Mouse (Mus musculus) A20 (cell line): ENCODE data around the gene Fmo4.

ENCODE experiments used
- DNase-seq: peaks from one replicate; pipeline ENCODE4 v3.0.0-alpha.2; 2011; ENCODE audit warnings: low read depth, low spot score

Fmo4 gene

GRCm38 (mm10) chr1:162813836-162814156 lies at the start of gene Fmo4:
Gene Fmo4, minus strand, starts transcription at chr1:162813972.
- no peak for DNase-seq

DNA sequence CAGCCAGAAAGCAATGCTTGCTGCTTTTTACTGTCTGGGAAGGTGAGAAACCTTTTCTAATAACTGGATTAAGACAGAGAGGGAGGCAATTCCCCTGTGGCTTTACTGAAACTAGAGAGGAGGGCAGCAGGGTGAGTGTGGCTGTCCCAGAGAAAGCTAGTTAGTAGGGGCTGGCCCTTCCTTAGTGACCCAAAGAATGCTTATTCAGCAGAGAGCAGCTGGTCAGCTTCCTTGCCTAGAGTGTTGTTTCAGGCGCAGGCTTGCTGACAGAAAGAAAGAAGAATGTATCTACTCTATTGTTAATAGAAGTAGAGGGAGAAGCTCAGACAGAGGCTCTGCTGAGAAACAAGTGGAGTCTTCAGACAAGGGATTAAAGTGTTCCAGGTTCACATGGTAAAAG lies 48.6 kb upstream of the Fmo4 start:
- DNase-seq: no peak

DNA sequence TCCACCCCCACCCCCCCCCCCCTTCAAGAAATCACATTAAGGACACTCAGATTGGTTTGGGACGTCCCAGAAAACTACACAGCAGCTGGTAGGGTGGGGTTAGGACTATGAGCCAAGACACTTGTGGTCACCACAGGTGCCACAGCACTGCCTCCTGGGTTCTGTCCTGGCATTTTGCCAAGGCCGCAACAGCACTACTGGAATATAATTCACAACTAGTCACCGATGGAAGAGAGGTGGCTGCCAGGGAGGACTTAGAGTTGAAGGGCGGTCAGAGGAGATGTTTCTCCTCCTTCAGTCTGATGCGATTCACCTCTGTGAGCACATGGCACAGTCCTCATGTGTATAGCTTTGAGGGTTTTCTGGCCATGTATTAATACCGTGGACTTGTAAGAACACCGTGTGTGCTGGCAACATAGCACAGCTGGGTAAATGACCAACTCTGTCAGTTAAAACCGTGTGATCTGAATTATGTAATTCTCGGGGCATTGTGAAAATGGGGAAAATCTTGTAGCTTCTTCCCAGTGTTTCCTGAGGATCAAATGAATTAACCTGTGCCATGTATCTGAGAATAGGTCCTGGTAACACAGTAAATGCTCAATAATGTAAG lies 46.3 kb upstream of the Fmo4 start:
- DNase-seq: no peak

DNA sequence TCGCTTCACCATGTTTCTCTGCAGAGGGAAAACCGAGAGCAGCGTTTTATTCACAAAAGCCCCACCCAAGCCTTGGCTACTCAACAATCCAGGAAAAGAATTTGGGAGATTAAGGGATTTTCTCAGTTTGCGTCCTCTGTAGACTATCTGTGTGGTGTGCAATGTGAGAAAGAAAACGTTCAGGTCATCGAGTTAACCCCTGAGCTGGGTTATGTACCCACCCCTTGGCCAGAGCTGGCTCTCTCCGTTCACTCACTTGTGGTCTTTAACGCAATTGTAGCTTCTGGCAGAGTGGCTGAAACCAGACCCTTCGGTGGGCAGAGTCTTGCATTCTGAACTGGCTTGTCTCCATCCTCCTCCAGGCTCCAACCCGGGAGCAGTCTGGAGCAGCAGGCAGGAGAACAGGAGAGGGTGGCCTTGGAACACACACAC lies 45.8 kb upstream of the Fmo4 start:
- no peak for DNase-seq

DNA sequence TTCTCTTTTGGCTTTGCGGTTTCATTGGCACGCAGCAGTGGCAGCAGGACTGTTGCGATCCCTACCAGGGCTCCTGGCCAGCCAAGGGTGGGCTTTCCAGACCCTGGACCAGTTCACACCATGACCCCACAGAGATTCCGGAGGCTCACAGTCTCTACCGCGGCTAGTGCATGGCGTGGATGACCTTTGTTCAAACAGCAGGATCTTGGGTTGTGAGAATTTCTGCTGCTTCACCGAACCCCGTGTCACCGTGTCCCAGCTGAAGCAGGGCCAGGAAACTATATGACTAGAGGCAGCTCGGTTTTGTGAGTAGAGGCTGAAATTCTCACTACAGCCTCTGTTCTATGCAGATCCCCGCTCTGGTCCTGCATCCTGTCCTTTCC lies 45.0 kb upstream of the Fmo4 start:
- DNase-seq: no peak

DNA sequence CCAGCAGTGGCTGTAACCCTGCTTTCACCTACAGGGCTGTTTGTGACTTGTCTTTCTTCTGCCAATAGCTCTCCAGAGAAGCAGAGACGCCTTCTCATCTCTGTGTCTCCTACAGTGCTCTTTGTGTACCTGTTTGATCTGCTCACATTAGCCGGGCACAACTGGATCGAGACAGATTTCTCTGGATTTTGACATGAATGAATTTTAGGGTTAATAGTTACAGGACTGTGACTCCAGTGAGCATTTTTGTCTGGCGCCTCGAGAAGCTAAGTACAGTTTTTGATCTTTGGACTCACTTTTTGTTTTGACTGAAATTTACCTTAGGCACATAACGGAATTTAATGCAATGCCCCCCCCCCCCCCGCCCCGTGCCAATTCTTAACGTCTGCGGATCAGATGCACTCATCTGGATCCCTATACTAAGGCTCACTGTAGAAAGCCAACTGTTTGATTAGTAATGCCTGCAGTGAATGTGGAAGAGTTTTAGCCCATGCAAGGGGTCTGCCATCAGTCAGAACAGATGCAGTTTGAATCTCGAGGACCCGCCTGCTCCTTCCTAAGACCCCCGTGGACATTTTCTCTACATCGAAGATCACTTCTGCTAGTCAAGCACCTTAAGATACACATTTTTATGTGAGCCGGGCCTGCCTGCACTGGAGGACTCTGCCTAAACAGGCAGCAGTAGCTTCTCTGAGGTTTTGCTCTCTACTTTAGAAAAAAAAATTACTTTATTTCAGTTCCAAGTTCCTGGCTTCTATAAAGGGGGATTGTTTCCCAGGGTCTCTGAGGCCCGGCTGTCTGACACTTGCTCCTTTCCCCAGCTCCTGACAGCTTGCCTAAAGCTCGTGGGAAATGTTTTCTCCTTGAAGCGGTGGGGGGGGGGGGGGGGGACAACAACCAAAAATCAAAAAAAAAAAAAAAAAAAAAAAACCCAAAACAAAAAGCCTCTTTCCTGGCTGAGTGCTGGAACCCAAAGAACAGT lies 44.3 kb upstream of the Fmo4 start:
- DNase-seq: no peak

DNA sequence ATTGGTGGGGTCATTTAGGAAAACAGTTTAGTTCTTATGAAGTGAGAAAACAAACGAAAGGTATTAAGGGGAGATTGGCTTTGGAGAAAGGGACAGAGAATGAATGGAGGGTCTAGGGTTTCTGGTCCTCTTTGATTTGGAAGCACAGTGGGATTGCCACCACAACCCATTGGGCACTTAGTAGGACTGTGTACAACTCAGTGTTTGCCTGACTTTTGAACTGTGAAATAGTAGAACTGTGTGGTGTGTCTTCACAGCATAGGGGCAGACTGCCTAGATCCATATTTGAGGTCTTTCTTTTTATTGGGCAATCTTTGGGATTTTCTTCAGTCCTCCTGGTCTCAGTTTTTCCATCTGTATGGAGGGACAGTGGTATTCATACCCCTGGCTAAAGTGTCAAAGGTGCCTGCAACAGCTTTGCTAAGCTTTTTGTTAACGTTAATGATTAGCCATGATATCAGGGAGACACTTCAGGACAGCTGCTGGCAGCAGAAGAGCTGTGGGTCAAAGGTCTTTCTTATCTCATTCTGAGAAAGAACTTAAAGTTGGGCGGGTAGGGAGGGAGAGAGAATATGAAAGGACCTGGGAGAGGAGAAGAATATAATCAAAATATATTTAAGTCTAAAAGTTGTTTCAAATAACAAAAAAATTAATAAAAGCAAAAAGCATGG lies 40.2 kb upstream of the Fmo4 start:
- DNase-seq: no peak

GRCm38 (mm10) chr1:162847554-162847953 lies 33.8 kb upstream of the Fmo4 start:
- DNase-seq: no peak

DNA sequence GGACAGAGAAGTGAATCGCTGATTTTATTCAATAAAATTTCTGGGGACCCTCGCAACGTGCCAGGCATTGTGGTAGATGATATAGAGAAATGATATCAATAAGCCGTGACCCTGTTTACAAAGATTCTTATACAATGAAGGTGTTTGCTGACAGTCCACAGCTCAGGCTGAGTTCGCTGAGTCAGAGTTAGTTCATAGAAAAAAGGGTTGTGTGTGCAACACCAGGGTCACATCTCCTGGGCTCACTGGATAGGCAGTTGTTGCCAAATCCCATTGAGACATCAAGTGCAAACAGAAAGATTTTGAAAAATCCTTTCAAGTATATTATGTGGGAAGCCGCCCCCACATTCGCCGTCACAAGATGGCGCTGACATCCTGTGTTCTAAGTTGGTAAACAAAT lies 26.4 kb upstream of the Fmo4 start:
- DNase-seq: no peak

GRCm38 (mm10) chr1:162838976-162839375 lies 25.2 kb upstream of the Fmo4 start:
- DNase-seq: no peak

- no peak for DNase-seq
These were observed 20.6 kb upstream of the Fmo4 start for GRCm38 (mm10) chr1:162834342-162834741.

GRCm38 (mm10) chr1:162832574-162832953 lies 18.8 kb upstream of the Fmo4 start:
- no peak for DNase-seq

- no peak for DNase-seq
These were observed 18.2 kb upstream of the Fmo4 start for GRCm38 (mm10) chr1:162831838-162832573.

GRCm38 (mm10) chr1:162819280-162819679 lies 5.5 kb upstream of the Fmo4 start:
- DNase-seq: no peak

DNA sequence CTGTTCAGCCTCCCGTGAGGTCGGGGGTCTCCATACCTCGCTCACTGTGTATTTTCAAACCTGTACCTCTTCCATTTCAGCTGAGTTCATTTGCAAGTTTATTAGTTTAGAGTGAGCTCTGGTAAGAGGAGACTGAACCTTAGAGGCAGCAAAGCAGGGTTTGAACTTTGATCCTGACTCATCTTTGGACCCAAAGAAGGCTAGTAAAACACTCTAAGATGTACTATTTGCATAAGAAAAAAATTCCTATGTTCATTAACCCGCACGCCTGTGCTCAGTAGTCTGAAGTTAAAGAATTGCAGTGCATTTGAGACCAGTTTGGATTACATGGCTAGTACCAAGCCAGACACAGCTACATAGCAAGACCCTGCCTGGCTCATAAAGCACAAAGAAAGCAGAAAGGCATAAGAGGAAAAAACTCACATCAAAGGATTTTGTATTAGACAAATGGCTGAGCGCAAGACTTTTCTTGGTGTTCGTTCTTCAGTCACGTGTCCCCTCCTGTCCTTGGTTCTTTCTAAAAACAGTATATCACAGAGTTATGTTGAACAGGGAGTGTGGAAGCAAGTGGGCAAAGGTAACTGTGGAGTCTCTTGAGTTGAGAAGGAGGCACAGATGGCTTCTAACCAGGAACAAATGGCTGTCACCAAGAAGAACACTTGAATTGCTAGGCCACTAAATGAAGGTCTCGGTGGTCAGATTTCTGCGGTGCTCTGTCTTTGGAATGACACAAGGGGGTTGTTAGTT lies 1.8 kb upstream of the Fmo4 start:
- DNase-seq: no peak

DNA sequence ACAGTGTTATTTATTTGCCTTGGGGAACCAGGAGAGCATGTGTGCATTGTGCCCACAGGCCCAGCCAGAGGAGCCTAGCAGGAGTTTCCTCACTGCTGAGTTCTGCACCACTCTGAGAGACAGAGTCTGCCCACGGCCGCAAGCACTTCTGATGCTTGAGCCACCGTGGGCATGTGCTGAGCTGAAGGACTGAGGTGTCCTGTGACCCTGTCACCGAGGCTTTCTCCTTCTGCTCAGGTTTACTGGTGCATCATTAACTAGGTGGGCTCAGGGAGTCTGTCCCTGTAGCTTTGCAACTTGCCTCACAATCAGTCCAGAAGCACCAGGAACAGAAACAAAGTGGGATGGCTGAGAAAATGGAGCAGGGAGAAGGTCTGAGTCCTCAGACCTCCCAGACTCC lies 1.2 kb upstream of the Fmo4 start:
- no peak for DNase-seq

GRCm38 (mm10) chr1:162813143-162813835 lies 483 bp downstream of the Fmo4 start:
- no peak for DNase-seq

DNA sequence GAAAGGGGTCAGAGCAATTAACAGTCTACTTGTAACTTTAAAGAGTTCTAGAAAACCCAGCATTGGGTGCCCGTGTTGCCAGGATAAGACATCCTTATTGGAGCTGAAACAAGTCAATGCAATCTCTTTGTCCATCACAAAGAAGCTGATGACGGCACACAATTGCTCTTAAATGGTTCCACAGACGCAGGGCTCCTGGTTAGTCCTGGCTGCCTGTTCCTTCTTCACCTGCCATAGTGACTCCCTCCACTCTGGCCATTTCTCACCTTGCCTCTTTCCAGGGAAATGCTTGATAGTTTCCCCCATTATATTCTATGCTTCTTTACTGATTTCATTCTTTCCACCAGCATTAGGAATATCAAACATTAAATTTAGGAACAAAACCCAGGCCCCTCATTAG lies 5.2 kb downstream of the Fmo4 start:
- no peak for DNase-seq

DNA sequence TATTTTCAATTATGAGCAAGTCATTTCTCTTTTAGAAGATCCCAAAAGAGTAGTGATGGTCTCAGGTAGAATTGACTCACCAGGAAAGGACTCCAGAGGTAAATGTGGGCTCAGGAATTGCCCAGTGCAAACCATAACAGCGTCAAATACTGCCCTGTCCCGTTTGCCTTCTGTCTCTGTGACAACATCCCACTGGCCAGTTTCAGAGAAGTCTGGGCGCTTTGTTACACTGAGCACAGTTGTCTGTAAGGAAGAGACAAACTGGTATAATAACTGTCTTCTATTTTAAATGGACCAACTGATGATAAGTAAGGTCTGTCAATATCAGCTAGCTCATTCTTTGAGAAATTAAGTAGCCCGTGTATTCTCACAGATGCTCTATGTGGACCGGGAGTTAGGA lies 6.3 kb downstream of the Fmo4 start:
- DNase-seq: no peak

GRCm38 (mm10) chr1:162805011-162805410 lies 8.8 kb downstream of the Fmo4 start:
- no peak for DNase-seq

DNA sequence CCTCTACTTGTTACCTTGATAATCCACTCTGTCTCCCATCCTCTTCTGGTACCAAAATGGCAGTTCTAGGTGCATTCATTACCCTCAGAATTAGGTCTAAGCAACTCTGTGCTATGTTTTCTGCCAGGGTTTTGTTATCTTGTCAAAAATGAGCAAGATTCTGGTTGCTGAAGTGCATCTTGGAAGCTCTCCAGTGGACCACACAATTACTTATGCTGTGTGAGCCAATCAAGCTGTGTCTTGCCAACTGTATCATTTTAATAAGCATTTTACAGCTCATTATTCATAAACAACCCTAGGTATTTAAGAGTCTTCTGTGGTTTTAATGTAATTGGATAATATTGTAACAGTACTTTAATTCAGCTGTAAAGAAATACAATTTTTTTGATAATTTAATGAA lies 17.3 kb downstream of the Fmo4 start:
- no peak for DNase-seq
